Mouse (Mus musculus) CH12.LX (cell line): ENCODE measurements around the gene U2af2.

Experiments used
- CTCF ChIP-seq, 2 experiments: IDR thresholded peaks in 1 of 2; conservative IDR thresholded peaks in 1 of 2; 2 replicates each; pipeline ENCODE4 v1.5.1; 2011 to 2012; ENCODE audit warnings: low read depth in 2 of 2, low read length in 2 of 2, improper control_type of control experiment in 1 of 2, inconsistent platforms in 1 of 2, mild to moderate bottlenecking in 1 of 2, moderate library complexity in 1 of 2
- ELF1 ChIP-seq: IDR thresholded peaks from 2 replicates; pipeline ENCODE4 v1.6.1; 2014; ENCODE audit warnings: low read depth, mild to moderate bottlenecking, inconsistent platforms, low read length, improper control_type of control experiment
- MAFK ChIP-seq: IDR thresholded peaks from 2 replicates; pipeline ENCODE4 v1.6.1; 2011; ENCODE audit warnings: low read length, improper control_type of control experiment; ENCODE audit not compliant: insufficient replicate concordance
- MAX ChIP-seq: IDR thresholded peaks from 2 replicates; pipeline ENCODE4 v1.6.1; 2011; ENCODE audit warnings: low read length, improper control_type of control experiment
- MYC ChIP-seq: IDR thresholded peaks from 2 replicates; pipeline ENCODE4 v1.6.1; 2011; ENCODE audit warnings: low read depth, mild to moderate bottlenecking, improper control_type of control experiment, low read length
- NRF1 ChIP-seq: IDR thresholded peaks from 2 replicates; pipeline ENCODE4 v1.6.1; 2014; ENCODE audit warnings: low read depth, mild to moderate bottlenecking, inconsistent platforms, low read length, improper control_type of control experiment, moderate library complexity
- POLR2A ChIP-seq: IDR thresholded peaks from 2 replicates; pipeline ENCODE4 v1.6.1; 2011; ENCODE audit warnings: low read depth, mild to moderate bottlenecking, improper control_type of control experiment, low read length
- USF1 ChIP-seq: IDR thresholded peaks from 2 replicates; pipeline ENCODE4 v1.6.1; 2014; ENCODE audit warnings: low read depth, mild to moderate bottlenecking, inconsistent platforms, low read length, improper control_type of control experiment

DNA sequence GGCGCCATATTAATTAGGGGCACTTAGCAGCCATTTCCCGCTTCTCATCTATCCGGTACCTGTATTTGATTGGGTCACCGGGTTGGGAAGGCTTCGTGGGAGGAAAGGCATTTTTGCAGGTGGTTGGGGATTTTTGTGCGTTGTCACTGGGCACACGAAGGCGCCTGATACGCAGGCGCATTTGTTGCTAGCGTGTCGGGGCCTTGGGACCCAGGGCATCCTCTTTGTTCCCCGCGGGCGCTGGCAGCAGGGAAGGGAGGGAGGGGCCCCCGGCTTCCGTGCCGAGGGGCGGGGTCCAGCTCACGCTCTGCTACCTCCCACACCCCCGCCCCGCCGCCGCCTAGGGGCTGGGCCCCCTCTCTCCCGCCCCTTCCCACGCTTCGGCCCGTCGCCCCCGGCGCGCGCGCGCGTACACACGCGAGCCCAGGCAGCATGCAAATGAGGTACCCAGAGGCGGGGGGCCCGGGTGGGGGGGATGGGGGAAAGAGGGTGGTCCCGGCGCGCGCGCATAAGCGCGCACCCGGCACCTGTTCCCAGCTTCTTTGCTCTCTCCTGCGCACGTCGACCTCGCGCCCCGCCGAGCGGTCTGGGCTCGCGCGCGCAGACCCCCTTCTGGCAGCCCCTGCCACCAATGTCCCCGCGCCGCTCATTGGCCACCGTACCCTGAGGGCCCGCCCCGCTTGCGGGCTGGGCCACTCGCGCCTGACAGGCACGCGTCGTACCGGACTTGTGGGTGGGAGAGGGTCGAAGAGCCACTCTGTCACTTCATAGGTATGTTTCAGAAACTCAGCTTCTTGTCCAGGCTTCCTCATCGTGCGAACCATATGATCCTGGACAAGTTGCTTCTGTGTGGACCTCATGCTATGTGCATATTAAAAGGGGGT is 46.6 kb upstream of the U2af2 start, which contains the start of gene Gm44973:
- TF ChIP-seq CTCF (conservative IDR thresholded peaks at IDR 0.05 in 1 of 2, IDR thresholded peaks at IDR 0.05 in 1 of 2; ENCODE audit: low read depth in 2 of 2, low read length in 2 of 2) (no peak), ELF1 (peak; percentile 54), POLR2A (peak; percentile 68; the same call in 1 of the 2 replicates), USF1 (no peak), MYC (0 out of 2 replicates have a peak, but pooled peaks have one; percentile 46), MAFK (no peak), MAX (peak; percentile 65), NRF1 (peak; percentile 65)
